Mouse (Mus musculus) thymus, postnatal 36 days (tissue): ENCODE results near the gene Shcbp1l.

Experiments used
- DNase-seq, 2 experiments: peaks; one replicate each; pipeline ENCODE4 v3.0.0; 2022; ENCODE audit warnings: mixed read lengths in 2 of 2

The Shcbp1l gene

DNA sequence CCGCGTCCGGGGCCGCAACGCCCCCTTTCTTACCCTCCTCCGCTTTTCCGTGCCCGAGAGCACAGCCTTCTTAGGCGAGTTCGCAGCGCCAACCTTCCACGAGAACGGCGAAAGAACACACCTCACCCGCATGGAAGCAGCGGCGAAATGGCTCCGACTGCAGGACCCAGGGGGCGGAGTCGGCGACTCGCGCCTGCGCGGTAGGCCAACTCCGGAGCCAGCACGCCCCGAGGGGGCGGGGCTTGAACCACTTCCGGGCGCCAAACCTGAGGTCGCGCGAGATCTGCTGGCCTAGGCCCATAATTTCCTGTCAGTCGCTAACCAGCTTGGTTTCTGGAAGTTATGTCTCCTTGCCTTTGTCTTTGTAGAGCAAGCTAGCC lies 62.5 kb downstream of the Shcbp1l start, which contains the start of gene Dhx9:
Gene Dhx9, minus strand, starts transcription at position 161 of the 380 bp plus-strand sequence.
- DNase-seq: peak; percentile 99

DNA sequence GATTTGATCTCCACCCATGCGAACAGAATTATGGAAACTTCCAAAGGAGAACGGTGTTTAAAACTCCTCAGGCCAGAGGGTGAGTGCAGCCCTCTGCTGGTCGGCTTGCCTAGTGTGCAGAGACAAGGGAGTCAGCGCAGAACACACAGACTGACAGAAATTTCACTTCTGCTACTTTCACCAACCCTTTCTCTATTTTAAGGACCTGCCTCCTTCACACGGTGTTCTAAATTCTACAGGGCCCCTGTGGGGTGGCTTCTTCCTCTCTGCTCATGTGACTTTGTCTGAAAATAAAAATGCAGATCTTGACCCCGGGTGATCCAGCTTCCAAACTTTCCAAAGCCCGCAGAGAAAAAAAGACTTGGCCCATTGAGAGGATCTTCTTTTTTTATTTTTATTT lies 64.2 kb downstream of the Shcbp1l start:
- DNase-seq: peak; percentile 41 to 56

DNA sequence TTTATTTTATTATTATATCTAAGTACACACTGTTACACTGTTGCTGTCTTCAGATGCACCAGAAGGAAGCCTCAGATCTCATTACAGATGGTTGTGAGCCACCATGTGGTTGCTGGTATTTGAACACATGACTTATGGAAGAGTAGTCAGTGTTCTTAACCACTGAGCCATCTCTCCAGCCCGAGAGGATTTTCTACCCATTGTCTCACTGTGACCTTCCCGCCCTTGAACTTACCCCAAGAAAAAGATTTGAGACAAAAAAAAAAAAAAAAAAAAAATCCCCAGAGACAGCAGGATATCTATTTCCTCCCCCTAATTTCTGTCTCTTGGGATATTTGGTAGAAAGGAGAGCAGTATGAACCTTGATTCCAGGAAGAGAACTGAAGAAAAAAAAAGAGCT lies 64.6 kb downstream of the Shcbp1l start:
- no peak for DNase-seq

DNA sequence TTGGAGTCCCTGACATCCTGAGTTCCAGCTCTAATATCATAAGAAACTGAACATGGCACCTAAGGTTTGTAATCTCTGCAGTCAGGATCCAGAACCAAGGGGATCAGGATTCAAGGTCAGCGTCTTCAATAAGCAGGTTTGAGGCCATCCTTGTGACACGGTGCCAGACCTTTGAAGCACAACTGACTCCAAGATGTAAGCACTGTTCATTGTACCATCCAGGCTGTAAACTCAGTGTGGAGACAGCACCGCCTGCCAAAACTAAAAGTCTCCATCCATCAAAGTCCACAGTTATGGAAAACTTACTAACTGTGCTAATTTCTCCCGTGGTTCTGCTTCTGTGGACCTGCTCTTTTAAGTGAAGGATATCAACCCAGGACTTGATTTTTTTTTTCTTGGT lies 65.0 kb downstream of the Shcbp1l start:
- DNase-seq: no peak

DNA sequence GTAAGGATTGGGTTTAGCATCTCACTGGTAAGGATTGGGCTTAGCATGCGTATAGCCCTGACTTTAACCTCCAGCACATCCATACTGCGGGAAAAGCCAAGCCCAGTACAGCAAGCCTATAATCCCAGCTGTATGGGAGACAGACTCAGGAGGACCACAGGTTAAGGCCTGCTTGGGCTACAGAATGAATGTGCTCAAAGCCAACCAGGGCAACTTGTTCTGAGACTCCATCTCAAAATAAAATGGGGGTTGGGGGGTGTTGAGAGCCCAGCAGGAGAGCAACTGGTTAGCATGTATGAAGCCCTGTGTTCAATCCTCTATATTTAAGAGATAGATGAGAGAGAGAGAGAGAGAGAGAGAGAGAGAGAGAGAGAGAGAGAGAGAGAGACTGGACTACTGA lies 66.4 kb downstream of the Shcbp1l start:
- no peak for DNase-seq

DNA sequence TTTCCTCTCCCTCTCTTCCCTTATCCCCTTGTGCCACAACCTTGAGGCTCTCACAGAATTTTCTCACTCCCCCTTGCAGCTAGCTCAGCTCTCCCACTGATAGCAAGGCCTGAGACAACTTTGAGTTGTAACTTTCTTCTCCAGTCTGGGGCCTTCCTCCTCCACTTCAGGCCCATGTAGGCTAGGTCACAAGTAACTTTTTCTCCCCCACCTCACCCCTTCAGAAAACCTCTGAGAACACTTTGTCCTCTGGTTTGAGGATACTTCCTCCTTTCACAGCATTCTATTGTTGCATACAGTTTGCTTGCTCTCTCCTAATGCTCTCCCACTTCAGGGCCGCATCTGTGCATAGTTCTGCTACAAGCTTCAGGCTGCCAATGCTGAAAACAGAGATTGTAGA lies 66.9 kb downstream of the Shcbp1l start:
- DNase-seq: no peak

DNA sequence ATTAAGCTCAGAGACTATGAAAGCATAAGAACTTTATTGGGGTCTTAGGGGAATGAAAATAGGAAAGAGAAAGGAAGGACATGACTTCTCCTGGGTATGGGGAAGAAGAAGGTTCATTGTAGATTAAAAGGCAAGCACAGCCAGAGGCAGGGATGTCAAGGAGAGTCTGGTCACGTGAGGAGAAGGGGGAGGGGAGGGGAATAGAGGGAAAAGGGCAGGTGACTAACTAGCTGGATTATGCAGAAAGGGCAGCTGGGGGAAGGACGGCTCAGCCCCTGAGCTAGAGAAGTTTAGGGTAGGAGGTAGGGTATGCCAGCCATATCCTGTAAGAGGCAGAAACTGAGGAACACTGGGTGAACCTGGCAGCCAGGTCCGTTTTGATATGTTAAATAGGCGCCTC lies 68.4 kb downstream of the Shcbp1l start:
- no peak for DNase-seq

DNA sequence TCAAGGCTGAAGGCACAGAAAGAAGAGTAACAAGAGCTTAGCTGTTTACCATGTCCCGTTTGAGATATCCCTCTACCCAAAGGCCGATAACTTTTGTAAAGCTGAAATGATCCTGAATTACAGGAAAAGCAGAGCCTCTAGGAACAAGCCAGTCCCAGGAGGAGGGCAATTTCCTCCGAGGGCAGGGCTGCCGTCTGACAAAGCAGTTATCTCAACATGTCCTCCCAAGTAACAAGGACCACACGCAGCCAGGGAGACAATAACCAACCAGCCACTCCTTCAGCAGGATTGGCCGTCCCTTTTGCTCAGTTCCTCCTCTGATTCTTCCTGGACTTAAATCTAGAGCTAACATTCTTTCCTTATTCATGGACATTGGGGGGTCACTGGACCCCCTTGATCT lies 69.0 kb downstream of the Shcbp1l start:
- no peak for DNase-seq

- no peak for DNase-seq
Measured at GRCm38 (mm10) chr1:153496030-153496429, 71.1 kb downstream of the Shcbp1l start.

DNA sequence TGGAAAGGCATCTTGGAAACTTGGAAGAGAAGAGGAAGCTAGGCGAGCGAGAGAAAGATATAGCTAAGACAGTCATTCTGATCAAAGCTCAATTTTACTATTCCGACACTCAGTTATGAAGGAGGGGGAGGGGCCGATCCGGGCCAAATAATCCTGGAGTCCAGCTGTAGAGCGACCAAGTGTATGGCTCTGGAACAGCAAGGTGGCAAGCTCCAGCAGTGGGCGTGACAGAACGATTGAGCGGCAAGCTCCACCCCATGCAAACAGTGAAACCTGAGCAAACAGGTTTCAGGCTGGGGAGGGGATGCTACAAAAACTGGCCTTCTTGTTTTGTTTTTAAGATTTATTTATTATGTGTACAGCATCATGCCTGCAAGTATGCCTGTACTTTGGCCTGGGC lies 75.1 kb downstream of the Shcbp1l start:
- no peak for DNase-seq

DNA sequence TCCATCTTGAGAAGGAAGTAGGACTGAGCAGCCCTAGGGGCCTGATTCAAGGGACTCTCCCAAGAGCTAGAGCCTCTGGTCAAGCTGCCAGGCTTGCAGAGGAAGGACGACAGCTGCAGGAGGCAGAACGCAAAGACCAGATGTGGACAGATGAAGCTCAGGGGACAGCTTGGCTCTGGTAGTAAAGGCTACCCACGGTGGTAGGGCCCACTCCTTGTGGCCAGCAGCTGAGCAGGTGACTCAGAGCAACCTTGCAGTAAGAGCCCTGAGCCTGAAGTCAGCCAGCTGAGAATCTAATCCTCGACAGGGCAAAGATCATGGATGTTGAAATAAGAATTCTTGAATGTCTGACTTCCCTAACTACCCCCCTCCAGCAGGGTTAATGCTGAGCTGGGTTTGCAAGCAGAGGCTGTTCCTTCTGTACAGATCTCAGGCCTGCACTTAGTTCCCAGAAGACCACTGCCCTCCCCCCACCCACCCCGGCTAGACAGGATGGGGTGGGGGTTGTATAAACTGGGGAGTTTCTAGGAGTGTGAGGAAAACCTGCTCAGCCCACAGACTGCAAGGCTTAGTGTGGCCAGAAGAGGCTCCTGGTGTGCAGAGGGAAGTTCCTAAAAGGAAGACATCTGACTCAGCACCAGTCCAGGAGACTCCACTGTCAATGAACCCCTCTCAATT lies 76.8 kb downstream of the Shcbp1l start:
- DNase-seq: no peak
